Mouse (Mus musculus) megakaryocyte progenitor cell, adult 5-6 weeks (primary cell): ENCODE results near the gene Nudc. TPM values are rescaled to one million over a fixed set of nuclear protein-coding genes. Genes with fewer than 3 reads are reported as not detected.
"Not testable (repeated sequence)": the region's sequence is repeated elsewhere in the genome, so short reads cannot be mapped to it uniquely, and the experiment has no call there.

Source experiments
- ATAC-seq: replicated peaks from 2 replicates; pipeline ENCODE4 v1.8.0; 2016; ENCODE audit warnings: mild to moderate bottlenecking, moderate TSS enrichment, inconsistent platforms; ENCODE audit not compliant: poor library complexity
- total RNA-seq, 2 experiments: library from RNA; stranded (forward) in 1 of 2; stranded (reverse) in 1 of 2; fragments of 157-497, 149-512 nt in 1 of 2; fragments of 200-1000 nt in 1 of 2; gene quantifications; 2 replicates each; pipeline versions ENCODE4 v1.2.3 to v1.2.4; 2015 to 2017

Gene Nudc
- total RNA-seq, 2 experiments from 2014 or later = 191 to 289 TPM

DNA sequence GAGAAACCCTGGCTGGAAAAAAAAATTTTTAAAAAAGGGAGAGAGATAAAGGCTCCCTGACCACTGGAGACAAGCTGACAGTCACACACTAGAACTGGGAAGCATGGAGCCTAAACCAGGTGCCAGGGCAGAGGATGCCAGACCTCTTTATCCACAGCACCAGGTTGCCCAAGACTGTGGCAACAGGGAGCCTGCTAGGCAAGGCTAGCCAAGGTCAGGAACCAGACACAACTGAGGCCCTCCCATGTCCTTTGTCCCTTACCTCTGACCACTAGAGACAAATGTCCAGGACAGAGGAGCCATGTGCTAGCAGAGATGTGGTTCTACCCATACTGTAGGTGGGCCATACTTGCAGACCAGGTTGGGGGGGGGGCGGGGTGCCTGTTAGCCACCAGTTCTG, 6.2 kb upstream of the Nudc start:
- no peak for ATAC-seq

DNA sequence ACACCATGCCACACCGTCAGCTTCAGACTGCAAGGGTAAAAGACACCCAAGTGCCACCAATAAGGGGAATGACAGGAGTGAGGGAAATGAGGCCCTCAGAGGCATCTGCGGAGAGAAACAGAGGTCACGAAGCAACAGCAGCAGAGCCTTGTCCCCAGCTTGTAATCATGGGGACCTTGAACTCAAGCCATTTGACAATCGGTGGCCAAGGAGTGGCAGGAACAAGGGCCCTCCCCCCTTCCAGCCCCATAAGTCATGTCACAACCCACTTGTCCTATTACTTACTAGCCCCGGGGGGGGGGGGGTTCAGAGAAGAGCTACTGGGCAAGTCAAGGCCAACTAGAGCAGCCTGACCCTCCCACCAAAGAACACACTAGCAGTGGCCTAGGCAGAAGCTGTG, 9.1 kb downstream of the Nudc start:
- ATAC-seq = no peak

DNA sequence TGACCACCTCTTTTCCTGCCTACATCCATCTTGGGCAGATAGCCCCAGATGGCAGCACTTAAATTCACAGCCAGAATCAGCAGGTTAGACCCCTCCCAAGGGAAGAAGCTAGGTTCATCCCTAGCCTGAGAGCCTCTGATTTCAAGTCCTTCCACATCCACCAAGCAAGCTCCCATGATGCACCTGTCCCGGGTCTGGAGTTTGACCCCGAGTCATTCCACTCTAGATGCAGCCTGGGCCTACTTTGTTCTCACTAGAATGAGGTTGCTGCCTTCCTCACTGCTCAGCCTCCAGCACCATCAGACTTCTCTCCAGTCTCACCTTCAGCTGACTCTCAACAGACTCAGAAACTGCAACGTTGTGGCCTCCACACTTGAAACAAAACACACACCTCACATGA, 9.7 kb downstream of the Nudc start:
- no peak for ATAC-seq

DNA sequence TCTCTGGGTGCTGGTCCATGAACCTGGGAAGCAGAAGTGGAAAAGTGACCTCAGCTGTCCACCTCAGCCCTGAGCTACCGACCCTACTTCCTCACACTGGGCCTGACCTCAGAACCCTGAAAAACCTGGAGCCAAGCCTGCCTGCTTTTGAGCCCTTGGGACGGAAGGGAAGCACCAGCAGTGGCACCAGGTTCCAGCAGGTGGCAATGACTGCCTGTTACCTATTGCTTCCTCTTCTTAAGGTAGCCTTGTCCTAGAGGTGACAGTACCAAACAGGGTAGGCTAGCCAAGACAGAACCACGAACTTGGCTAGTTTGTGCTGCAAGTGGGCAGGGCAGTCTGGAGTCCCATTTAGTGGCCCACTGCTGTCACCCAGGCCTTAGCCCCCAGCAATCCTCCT, 13.0 kb downstream of the Nudc start:
- no peak for ATAC-seq

DNA sequence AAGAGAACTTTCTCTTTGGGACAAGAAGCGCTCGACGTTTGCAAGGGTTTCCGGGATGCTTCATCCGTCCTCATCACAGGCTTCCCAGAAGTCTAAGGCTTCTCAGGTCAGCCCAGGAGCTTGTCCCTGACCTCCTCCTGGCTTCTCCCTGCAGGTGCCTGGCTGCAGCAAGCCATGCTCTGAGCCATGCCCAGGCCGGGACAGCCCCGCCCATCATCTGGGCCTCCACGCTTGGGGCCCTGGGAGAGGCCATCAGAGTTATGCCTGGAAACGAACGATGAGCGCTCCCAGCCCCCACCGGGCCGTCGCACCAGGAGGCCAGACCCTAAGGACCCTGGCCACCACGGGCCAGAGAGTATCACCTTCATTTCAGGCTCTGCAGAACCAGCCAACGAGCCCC, 18.0 kb downstream of the Nudc start:
- ATAC-seq = no peak

DNA sequence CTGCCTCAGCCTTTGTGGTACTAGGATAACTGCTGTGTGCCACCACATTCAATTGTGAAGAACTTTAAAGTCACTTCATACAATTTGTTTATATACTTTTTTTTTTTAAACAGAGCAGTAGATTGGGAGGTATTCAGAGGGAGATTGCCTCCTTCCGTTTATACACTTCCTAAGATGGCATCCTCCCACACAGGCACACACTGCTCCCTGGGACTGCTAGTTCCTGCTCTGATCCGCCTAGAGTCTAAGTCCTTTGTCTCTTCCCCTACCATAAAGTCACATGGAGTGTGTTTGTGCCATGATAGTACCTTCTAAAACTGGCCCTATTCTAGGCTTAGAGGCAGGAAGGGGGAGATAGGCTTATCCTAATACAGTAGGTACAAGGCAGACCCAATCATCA, 24.3 kb downstream of the Nudc start:
- no peak for ATAC-seq

DNA sequence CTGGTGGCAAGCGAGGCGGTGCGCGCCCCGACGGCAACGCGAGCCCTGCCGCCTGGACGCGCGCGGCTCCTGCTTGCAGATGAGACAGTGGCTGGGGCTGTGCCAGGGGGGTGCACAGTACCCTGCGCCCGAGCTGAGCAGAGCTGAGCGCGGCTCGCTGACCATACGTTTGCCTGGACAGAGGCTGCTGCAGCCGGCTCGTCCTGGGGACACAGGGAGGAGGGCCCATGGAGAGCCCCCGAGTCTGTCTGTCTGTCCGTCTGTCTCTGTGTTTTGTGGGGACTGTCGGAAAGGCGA, 26.5 kb downstream of the Nudc start:
- no peak for ATAC-seq

DNA sequence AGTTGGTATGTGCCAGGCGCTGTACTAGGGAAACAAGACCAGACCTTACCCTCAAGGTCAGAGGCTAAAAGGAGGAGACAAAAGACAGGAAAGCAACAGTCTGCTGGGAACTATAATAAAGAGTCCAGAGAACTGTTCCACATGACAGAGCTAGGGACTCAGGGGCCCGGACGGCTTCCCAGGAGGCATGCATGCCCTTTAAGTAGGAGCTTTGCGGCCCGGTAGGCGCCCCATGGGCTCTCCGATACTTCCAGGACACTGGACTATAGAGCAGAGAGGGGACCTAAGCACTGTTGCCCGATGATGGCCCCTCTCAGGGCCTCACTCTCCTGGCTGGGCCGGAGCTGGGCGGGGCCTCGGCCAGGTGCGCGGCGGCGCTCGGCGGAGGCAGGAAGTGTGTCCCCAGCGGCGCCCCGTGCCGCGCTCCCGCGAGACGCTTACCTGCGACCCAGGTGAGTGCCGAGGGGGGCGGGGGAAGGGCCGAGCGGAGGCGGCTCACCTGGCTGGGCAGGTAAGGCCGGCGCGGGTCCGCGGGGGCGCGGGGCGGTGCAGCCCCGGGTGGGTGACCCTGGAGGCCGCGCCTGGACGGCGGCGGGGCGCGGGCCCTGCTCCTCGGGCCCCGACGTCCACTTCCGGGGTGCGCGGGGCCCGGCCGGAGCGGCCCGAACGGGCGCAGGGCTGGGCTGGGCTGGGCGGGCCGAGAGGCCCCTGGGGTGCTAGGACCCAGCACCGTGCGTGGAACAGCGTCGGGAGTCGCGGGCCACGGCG, 27.0 kb downstream of the Nudc start, which contains the start of gene Kdf1:
Kdf1 (plus strand) TSS at position 363 of the 768 bp plus-strand sequence.
- no peak for ATAC-seq

DNA sequence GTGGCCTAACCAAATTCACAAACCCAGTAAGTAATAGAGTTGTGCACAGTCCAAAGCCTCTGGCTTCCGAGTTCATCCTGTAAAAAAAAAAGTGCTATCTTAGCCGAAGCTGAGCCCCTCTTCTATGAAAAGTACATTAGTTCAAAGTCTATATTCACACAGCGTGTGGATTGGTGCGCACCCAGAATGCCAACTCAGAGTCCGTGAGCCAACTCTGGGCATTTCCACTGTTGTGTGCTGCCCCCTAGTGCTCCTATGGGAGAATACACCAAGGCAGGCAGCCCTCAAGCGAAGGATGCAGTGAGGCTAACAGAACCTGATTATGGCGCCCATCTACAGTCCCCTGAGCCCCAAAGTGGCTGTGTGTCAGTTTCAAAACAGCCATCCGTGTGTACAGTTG, 32.8 kb downstream of the Nudc start:
- ATAC-seq = peak; percentile 98

DNA sequence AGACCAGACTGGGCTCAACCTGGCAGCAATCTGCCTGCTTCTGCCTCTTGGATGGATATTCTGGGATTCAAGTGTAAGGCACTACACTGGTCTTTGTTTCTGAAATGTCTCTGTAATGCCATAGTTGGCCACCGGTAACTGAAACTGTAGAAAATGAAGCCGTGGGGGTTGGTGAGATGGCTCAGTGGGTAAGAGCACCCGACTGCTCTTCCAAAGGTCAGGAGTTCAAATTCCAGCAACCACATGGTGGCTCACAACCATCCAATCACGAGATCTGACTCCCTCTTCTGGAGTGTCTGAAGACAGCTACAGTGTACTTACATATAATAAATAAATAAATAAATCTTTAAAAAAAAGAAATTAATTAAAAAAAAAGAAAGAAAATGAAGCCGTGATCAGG, 33.3 kb downstream of the Nudc start:
- not testable (repeated sequence) for ATAC-seq

DNA sequence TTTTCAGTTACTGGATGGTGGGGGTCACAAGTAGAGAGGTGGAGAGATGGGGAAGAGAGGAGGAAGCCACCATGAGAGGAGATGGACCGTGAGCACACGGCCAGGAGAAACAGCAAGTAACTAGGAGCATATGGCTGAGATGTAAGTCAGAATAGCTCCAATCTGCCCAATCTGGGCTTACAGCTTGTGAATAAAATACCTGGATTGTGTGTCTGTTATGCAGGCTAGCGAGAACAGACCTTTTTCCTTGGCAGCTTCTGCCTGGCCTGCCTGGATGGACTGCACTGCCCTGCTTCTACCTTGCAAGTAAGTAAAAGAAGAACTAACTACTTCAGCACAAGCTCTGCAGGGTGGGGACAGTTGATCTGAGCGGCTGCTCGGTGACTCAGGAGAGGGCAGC, 34.7 kb downstream of the Nudc start:
- no peak for ATAC-seq

DNA sequence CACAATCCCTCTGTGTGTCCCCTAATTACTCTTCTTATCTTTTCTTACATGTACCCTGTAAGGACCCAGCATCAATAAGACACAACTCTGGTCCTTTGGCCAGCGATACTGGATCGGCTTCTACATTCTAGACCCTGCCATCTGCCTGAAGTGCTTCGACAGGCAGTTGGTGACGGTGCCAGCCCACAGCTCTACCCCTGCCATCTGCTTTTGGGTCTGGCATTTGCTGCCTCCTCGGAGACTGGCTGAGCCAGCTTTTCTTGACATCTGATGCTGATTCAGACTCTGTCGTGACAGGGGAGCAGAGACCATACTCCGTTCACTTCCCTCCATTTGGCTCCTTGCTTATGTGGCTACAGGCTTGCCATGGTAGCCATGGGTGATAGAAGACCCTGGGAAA, 36.8 kb downstream of the Nudc start:
- no peak for ATAC-seq

DNA sequence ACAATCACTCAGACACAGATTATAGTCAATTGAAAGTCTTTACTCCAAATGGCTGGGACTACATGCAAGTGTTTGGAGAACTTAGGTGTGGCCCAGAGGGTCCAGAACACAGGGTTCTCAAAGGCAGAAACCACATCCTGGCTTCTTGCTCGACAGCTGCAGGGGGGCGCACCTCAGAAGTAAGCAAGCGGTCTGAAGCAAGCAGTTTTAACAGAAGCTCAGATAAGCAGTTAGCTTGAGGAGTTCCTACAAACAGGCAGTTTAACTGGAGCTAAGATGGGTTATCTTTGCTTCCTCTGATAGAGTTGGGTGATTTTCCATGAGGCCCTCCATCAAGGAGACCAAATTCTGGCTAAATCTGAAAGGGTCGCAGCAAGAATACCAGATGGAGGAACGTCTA, 39.2 kb downstream of the Nudc start:
- peak; percentile 43; the same call in 1 of the 2 replicates for ATAC-seq

DNA sequence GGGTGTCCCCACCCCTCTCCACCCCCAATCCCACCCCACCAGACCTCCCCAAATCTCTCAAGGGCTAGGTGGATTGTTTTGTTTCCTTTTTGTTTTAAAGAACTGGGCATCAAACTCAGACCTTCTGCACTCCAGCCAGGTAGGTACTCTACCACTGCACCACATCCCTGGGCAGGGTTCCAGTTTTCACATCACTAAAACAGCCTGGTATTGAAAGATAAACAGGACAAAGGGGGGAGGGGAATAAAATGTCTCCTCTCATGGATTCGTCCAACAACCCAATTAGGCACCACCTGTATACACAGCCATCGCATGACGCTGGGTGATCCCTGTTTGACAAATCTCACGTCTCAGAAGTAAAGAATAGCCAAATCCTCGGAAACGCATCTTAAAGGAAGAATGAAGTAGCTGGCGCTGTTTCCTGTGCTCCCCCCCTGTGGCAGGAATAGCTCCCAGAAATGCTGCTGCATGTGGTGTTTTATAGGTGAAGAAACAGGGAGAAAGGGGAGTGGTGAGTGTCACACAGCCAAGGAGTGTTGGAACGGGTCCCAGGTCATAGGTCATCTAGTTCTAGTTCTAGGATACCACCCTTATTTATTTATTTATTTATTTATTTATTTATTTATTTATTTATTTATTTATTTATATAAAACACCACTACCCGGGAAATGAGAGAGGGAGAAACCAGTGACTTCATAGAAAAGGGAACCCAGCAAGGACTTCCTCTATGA, 40.9 kb downstream of the Nudc start:
- ATAC-seq = no peak

DNA sequence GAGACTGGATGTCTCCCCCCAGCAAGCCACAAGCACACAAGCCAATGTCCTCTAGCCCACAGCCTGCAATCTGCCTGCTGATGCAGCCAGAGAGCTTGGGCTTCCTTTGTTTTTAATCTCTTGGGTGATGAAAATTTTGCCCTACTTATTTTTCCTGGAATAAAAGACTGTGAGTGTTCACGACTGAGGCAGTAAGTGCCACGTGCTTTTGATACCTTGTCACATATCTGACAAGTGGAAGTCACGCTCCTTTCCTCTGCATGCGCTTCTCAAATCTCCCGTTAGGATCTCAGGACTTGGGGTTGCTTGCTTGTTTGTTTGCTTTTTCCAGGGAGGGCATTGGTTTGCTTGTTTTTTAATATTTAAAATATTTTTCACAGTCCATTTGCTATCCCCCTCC, 41.5 kb downstream of the Nudc start:
- no peak for ATAC-seq

DNA sequence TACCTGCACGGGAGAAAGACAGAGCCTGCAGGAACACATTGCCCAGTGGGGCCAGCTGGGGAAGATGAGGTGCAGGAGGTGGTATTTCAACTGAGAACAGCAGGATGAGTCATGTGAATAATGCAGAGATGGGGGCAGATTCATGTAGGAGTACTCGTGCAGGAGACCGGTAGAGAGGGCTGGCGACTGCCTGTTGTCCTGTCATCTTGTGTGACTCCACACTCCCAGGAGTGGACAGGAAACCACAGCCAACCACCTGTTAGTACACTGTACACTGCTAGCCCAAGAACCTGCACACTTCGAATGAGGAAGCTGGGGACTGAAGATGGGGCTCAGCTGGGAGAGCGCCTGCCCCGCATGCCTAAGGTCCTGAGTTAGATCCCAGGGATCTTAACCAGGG, 44.3 kb downstream of the Nudc start:
- ATAC-seq = no peak

DNA sequence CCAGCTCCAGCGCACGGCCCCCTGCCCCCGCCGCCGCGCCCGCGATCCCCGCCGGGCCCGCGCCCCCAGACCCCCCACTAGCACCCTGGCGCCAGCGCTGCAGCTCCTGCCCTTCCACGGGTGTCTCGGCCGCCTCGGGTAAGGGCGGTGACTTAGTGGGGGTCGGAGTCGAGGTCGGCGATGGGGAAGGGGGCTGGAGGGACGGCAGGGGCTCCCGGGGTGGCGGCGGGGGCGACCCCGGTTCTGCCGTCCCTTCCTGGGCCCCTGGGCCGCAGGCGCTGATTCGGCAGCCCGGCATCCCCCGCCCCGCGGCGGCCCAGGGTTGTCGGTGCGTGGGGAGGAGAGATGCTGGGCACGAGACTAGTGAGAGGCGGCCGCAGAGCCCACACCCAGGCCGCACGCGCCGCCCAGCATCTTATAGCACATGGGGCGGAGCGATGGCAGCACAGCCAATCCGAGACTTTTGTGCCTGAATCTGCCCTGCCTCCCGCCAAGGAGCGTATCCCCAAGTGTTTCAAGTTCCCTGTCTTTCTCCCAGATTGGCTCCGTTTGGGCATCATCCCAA, 47.6 kb downstream of the Nudc start, which contains the start of gene Trnp1:
Trnp1 (minus strand) TSS at position 391 of the 565 bp plus-strand sequence.
- peak; percentile 75 for ATAC-seq

DNA sequence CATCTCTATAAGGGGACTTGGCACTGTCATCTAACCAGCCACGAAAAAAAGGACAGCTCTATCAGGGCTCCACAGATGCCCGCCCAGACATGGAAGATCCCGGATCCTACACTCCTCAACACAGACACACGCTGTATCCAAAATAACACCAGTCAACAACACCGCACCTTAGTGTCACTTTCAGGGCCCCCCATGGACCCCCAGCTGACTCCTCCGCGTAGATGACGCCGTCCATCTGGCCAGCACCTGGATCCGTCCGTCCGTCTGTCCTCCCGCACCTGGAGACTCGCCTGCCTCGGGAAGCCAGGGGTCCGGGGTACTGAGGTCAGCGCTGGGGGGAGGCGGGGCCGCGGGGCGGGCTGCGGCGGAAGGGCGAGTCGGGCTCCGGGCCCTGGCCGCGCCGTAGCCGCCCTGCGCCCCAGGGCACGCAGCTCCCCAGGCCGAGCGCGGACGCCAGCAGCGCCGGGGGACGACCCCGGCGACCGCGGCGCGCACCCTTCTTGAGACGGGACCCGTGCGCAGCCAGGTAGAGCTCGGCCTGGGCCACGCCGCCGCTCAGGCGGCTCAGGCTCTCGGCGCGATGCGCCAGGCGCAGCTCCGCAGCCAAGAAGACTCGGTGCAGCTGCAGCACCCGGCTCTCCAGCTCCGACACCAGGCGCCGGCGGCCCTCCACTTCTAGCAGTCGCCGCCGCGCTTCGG, 48.2 kb downstream of the Nudc start:
- no peak for ATAC-seq

DNA sequence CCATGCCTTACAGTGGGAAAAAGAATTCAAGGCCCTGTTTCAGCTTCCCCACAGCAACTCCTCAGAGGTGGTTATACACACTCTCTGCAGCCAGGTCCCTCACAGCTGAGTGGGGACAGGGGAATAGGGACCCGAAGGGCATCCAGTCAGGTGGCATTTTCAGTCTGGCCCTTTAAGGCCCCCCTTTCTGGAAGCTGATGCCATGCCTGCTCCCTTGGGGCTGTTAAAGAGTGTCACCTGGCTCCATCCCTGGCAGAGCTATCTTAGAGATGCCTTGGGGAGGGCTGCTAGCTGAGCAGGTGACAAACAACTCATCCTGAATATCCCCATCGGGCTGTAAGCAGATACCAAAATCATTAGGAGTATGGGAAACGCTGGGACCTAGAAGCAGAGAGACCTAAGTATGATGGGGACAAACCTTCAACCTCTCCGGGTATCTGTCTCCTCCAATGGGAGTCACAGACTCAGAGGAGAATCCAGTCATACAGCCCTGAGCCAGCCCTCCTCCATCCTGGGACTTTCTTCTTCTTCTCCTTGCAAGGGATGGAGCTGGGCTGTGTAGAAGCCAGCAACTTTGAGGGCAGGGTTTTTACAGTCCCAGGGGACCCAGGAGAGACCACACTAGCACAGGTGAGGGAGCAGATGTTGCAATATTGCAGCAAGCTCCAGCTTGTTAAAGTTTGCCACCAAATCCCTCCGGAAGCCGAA, 48.9 kb downstream of the Nudc start:
- no peak for ATAC-seq

DNA sequence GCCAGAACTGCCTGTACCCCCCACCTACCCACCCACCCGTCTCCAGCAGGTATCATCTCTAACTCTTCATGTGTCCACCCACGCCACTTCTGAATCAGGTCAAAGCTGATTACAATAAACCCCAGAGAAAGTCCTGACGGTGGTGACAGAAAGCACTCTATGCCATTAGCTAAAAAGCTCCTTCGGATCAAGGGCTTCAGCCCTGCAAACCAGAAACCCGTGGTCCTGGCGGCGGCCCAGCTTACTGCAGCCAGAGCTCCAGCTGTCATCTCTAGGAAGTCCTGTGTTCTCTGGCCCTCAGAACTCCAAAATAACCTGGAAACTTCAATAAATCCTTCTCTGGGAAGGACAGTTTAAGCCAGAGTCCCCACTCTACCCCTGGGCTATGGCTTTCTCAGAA, 50.1 kb downstream of the Nudc start:
- ATAC-seq = no peak

DNA sequence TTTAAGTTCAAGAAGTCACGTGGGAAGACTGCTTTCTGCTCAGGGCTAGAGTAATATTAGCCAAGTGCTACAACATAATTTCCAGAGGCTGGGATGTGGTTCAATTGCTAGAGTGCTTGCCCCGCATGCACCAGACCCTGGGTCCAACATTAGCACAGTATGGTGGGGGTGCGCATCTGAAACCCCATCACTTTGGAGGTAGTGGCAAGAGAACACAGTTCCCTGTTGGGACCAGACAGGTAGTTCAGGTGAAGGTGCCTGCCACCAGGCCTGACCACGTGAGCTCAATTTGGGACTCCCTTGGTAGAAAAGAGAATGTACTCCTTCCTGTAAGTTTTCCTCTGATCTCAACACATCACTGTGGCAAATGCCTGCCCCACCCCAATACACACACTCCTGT, 50.9 kb downstream of the Nudc start:
- ATAC-seq = no peak
